Mouse (Mus musculus): Measurements from ENCODE around the gene Synpo2l.
A peak's percentile ranks its signal among the peaks of the same experiment; 100 is the strongest.
"Not testable (repeated sequence)": the region's sequence is repeated elsewhere in the genome, so short reads cannot be mapped to it uniquely, and the experiment has no call there.

Synpo2l gene

DNA sequence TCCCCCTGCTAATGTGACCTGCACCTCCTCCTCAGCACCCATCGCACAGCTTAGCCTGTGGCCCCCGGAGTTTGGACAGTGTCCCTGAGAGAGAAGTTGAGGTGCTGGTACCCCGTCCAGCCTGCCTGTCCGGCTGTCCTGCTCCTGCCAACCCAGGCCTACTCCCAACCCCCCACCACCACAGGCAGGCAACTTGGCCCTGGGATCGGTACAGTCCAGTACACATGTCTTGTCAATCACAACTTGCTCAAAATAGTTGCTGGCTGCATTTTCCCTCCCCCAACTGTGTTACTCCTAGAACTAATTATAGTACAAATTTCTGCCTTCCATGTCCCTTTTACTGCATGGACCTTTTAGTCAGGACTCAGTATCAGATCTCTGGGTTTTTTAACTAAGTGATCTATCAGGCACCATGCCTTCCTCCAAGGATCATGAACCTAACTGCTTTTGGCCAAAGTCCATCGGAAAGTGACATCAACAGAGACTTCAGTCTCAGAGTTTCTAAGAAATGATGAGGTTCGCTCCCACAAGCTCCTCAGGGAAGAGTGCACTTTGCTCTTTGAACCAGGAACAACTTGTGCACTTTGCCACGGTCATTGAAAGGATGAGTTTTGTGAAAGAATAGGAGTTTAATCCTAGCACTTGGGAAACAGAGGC is at the start of gene Synpo2l:
Gene Synpo2l, minus strand, starts transcription at position 201 of the 657 bp plus-strand sequence.
- no peak for DNase-seq

DNA sequence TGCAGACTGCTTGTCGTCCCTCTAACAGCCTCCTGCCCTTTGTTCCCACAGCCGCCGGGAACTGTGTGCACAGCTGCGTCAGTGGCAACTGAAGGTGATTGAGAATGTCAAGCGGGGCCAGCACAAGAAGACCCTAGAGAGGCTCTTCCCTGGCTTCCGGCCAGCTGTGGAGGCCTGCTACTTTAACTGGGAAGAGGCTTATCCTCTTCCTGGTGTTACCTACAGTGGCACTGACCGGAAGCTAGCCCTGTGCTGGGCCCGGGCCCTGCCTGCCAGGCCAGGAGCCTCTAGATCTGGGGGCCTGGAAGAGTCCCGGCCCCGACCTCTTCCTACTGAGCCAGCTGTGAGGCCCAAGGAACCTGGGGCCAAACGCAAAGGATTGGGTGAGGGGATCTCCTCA is 45.7 kb upstream of the Synpo2l start:
- no peak for DNase-seq

DNA sequence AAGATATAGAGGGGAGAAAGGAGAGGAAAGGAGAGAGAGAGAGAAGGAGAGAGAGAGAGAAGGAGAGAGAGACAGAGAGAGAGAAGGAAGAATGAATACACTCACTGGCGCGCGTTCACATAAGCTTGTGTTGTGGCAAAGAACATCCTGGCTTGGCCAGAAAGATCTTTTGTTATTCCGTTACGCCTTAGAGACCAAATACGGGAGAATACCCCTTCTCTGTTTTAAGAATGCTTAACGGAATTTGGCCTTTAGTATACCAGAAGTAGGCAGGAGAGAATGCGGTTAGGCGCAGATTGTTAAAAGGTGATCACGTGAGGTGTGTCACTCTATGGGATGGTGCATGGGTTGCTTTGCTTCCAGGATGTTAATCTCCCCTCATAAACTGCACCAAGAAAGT is 40.1 kb upstream of the Synpo2l start:
- DNase-seq: no peak

DNA sequence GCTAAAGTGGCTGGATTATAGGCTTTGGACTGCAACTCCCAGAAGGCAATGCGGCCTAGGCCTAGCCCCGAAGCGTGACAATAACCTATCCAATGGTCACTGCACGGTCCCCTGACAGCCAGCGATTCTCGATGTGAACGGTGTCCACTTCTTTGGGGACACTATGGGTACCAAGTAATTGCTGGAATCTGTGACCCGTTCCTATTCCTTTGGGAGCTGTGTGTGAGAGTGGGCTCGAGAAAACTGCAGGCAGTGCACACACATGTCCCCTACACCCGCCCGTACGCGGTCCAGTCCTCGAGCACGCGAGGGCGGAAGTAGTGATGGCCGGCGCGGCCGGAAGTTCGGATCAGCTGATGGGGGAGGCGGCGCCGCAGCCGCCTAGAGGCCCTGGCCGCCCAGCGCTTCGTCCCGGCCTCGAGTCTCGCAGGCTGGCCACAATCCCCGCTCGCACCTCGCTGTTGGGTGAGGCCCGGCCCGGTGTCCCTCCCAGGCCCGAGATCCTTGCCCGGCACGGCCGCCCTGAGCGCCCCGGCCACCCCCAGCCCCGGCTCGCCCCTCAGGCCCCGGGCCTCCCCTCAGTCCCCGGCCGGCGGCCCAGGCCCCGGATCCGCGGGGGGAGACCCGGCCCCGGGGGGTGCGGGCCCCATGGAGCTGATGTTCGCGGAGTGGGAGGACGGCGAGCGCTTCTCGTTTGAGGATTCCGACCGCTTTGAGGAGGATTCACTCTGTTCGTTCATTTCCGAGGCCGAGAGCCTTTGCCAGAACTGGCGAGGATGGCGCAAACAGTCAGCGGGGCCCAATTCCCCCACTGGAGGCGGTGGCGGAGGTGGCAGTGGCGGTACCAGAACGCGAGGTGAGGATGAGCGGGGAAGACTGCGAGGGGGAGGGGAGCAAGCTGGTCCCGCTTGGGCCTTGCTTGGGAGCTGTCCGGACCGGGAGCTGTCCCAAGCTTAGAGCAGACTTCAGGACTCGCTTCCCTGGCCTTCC is 39.3 kb upstream of the Synpo2l start, which contains the start of gene Zswim8:
Gene Zswim8, plus strand, starts transcription at position 352 of the 990 bp plus-strand sequence.
- DNase-seq: peak; percentile 93

DNA sequence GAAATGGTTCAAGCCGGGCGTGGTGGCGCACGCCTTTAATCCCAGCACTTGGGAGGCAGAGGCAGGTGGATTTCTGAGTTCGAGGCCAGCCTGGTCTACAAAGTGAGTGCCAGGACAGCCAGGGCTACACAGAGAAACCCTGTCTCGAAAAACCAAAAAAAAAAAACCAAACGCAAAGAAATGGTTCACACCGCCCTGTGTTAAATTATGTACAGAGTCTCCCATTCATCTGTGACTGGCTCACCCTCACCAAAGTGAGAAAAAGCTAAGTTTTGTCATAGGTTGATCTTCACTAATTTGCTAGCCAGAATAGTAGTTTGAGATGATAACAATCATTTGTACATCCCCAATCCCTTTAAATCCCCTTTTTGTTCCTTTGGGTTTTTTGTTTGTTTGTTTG is 35.3 kb upstream of the Synpo2l start:
- not testable (repeated sequence) for DNase-seq

DNA sequence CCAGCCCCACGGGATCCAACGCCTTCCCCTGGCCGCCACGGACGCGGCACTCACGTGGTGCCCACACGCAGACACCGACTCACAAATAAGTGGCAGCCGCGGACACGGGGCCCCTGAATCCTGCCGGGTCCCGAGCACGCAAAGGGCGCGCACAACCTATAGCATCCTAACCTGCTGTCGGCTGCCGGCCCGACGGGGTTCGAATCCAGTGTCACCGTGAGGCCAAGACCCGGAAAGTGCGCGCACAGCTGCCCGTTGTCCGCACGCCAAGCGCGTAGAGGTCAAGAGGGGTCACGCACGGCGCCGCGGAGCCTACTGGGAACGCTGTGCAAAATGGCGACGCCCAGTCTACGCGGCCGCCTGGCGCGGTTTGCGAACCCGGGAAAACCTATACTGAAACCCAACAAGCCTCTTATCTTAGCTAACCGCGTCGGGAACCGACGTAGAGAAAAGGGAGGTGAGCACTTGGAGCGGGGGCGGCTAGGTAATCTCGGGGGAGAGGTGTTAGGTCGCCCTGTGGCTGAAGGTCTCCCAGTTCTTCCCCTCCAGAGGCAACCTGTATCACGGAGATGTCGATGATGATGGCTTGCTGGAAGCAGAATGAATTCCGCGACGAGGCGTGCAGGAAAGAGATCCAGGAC is 34.7 kb upstream of the Synpo2l start, which contains the start of gene Chchd1:
Gene Chchd1, plus strand, starts transcription at position 266 of the 641 bp plus-strand sequence.
- DNase-seq: peak; percentile 90

DNA sequence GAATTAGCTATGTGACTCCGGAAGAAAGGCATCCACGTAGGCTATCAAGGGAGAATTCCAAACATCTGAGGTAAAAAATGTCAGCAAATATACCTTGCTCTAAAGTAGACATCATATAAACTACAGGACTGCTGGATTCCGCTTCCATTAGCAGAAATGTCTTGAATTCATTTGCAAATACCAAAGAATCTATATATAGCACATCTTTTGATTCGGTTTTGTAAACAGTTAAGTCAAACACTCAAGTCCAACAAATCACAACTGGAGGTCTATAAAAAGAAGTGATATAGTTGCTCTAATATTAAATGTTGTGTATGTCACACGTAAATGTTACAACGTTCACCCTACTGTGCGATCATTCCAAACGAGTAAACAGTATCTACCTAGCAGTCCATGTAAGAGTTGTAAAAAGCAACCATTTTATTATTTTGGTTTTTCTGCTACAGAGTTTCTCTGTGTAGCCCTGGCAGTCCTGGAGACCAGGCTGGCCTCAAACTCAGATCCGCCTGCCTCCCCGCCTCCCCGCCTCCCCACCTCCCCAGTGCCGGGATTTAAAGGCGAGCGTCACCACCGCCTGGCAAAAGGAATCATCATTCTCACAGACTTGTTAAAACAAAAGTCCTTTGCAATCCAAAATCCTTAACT is 34.1 kb upstream of the Synpo2l start:
- no peak for DNase-seq

DNA sequence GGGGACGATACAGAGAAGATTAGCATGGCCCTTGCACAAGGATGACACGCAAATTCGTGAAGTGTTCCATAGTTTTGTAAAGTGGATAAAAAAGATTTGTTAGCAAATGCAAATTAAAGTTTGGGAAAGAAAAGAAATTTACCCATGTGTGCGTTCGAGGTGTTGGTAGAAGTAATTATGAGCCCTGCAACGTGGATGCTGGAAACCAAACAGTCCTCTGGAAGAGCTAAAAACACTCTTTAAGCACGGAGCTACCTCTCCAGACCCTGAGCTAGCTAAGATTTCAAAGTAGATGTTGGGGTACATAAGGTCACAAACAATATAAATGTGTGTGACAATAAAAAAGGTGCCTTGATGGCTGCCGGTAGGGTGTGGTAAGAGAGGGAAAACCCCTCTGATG is 33.4 kb upstream of the Synpo2l start:
- no peak for DNase-seq

DNA sequence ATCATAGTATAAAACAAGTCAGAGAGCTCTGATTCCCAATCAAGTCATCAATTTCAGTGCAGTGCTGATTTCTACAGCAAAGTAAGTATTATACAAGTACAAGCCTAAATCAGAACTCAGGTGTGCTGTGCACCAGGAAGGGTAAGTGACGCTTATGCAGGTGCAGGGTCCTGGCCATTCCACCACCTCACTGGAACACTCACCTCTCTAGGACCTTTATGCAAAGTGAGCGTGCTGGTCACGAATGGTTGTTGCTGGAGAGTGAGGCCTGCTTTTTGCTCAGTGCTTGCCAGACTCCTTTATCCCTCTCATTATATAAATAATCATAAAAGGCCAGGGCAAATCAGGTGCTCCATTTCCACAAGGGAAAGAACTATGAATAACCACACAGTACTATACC is 32.2 kb upstream of the Synpo2l start:
- DNase-seq: no peak

DNA sequence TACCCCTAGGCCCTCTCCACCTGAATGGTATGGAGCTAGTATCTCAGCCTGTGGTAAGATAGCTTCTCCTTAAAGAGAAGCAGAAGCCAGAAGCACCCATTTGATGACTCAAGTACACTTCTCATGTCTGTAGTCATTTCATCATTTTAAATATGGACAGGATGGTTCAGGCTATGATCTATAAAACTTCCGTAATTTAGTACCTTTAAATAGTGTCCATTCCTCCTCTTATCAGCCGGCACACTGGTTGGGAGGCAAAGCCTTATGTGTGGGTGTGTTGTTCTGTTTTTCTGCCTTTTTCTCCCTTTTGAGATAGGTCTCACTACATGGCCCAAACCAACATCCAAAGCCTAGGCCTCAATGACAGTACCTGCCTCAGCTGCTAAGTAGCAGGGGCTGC is 30.4 kb upstream of the Synpo2l start:
- DNase-seq: no peak

DNA sequence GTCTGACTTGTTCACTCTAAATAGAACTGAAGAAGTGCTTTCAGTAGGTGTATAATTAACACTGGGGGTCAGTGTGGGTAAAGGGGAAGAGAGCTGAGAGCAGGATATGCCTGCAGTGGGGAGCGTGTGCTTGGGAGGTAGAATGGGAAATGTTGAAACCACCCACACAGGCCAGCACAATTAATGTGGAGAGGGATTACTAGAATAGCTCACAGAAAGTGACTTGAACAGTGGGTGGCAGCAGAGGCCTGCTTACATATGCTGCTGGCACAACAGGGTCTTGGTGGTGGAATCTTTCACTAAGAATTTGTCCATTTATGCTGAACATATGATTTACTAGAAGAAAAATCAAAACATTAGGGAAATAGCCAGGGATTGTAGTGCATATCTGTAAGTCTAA is 28.8 kb upstream of the Synpo2l start:
- peak; percentile 77 for DNase-seq

DNA sequence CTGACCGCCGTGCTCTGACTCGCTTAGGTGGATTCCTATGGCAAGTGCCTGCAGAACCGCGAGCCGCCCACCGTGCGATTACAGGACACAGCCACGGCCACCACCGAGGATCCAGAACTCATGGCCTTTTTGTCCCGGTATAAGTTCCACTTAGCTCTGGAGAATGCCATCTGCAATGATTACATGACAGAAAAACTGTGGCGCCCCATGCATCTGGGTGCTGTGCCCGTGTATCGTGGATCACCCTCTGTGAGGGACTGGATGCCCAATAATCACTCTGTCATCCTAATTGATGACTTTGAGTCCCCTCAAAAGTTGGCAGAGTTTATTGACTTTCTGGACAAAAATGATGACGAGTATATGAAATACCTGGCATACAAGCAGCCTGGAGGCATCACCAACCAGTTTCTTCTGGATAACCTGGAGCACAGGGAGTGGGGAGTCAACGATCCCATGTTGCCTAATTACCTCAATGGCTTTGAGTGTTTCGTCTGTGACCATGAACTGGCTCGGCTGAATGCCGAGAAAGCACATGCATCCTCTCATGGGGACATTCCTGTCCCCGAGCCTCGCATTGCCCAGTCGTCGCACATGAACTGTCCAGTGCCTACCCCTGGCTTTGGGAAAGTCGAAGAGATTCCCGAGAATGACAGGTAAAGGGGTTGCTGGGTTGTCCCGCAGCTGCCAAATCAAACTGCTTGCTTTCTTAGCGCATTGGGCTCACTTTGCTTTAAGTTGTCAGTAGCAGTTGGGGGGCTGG is 27.8 kb upstream of the Synpo2l start:
- no peak for DNase-seq

DNA sequence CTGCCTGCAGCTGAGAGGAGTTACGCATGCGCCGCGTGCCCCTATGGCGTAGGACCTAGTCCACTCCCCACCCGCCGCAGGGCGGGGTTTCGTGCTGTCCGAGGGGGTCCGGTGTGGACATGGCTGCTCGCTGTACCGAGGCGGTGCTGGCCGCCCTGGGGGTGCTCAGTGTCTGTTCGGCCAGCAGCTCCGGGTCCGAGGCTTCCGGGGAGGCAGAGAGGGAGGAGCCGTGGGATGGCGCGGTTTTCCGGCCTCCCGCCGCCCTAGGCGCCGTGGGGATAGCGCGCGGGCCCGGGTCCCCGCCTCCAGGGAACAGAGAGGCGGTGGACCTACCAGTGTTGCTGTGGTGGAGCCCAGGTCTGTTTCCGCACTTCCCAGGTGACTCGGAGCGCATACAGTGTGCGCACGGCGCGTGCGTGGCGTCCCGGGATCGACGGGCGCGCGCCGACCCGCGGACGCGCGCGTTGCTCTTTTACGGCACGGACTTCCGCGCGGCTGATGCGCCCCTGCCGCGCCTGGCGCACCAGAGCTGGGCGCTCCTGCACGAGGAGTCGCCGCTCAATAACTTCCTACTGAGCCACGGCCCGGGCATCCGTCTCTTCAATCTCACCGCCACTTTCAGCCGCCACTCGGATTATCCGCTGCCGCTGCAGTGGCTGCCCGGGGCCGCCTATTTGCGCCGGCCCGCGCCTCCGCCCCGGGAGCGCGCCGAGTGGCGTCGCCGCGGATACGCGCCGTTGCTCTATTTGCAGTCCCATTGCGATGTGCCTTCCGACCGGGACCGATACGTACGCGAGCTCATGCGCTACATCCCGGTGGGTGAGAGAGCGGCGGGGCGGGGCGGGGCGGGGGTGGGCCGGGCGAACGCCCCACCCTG is 27.0 kb upstream of the Synpo2l start, which contains the start of gene Fut11:
Gene Fut11, plus strand, starts transcription at position 85 of the 877 bp plus-strand sequence.
- DNase-seq: peak; percentile 87

DNA sequence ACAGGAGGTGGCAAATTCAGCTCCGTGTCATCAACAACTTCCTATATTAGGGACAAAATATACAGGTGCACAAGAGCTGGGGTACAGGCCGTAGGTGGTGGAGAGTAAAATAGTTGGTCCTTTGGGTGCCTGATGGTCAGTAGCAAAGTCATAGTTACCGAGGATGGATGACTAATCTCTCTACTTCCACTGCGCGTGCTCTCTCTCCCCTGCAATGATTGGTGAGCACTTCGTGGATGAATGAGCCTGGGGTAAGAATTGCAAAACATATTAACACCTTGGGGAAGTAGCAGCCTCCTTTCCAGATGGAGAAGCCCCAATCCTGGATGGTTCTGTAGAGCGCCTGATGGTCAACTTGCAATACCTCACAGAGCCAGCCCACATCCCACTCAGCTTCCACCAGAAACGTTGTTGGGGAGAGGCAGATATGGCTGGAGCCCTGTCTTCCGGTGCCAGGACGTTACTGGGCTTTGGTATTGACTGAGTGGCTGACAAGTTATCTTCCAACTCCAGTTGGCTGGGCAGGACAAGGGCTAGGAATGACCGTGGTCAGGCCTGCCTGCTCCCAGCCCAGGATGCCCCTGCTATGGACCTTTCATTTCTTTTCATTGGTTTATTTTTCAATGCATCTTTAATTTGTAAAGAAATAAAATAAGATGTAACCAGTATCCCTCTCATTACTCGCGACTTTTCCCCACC is 26.2 kb upstream of the Synpo2l start:
- DNase-seq: no peak

DNA sequence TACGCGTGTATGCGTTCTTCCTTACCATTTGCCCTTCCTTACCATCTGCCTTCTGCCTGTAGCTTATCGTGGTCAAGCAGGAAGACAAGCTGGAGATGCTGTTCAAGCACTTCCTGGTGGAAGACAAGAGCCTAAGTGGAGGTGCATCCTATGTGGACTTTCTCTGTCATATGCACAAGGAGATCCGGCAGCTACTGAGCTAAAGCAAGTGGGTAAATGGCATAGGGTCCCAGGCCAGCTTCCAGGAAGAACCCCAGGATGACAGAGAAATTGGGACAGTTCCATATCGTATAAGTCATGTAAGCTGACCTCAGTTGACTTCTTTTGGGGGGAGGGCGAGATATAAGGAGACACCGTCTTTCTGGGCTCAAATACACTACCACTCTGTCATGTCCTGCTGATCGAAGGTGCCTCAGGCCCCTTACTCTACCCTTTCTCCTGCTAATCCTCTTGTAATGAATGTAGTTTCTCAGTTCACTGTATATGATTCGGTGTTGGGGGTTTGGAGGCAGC is 25.5 kb upstream of the Synpo2l start:
- no peak for DNase-seq

DNA sequence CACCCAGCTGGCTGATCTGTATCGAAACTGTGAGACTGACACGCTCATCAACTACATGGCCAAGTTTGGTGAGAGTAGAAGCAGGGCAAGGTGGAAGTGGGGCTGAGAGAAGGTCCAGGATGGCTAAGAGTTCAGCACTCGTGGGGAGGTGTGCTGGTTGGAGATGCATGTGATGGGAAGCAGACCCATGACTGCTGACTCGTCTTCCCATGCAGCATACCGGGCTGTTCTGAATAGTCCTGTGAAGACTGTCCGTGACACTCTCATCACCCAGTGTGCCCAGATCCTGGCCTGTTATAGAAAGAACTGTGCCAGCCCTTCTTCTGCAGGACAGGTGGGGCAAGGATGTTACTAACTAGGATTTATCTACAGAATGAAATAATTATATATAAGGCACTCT is 23.6 kb upstream of the Synpo2l start:
- DNase-seq: no peak

DNA sequence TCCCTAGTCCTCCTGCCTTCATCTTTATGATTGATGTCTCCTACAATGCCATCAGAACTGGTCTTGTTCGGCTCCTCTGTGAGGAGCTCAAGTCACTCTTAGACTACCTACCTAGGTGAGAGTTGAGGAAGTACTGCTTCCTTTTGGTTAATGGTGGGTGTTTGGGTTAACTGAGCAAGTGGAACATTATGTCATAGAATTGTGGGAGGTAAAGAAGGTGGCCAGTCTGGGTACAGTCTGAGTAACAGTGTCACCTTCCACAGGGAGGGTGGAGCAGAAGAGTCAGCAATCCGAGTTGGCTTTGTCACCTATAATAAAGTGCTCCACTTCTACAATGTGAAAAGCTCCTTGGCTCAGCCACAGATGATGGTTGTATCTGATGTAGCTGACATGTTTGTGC is 20.9 kb upstream of the Synpo2l start:
- DNase-seq: no peak

DNA sequence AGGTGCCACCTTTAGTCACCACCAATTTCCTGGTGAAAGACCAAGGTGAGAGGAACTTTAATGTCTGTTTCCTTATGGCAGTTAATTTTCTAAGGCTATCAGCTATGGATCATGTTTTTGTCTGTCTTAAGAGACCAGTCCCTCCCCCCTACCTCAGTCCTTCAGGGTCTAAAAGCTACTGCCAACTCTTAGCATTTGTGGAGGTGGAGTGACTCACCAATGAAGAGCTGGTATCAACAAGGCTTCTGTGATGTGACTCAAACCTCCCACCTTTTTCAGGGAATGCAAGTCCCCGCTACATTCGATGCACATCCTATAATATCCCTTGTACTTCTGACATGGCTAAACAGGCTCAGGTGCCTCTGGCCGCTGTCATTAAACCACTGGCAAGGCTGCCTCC is 18.4 kb upstream of the Synpo2l start:
- DNase-seq: peak; percentile 65

DNA sequence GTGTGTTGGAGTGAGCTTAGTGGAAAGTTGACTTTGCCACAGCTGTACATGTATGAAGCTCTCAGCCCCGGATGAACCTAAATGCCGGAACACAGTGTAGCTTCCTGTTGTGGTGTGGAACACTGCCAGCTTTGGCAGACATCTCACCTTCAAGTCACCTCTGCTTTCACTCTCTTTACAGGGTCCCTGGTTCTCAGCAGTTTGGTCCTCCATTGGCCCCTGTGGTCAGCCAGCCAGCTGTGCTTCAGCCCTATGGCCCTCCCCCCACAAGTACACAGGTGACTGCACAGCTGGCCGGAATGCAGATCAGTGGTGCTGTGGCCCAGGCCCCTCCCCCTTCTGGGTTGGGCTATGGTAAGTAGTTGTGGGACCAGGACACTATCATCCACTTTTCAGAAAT is 14.3 kb upstream of the Synpo2l start:
- no peak for DNase-seq

DNA sequence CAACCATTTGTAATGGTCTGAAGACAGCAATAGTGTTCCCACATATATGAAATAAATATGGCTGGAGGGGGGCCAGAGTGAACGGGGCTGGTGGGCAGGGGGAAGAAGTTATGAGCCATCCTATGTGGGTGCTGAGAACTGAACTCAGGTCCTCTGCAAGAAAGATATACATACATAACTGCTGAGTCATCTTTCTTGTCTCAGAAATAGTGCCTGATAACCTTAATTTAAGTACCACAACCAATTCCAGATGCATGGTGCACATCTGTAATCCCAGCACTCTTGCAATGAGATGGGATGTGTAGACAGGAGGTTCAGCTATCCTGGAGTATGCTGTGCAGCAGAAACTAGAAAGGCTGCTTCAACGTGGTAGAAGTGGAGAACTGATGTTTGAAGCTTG is 13.6 kb upstream of the Synpo2l start:
- no peak for DNase-seq

Data from right cerebral cortex, adult 18-20 months (tissue).